Mouse (Mus musculus) limb, embryonic 10.5 days (tissue): ENCODE data around the gene Amz2. TPM values are rescaled to one million over a fixed set of nuclear protein-coding genes. Genes with fewer than 3 reads are reported as not detected.
A peak's percentile ranks its signal among the peaks of the same experiment; 100 is the strongest.

ENCODE experiments used
- DNase-seq: peaks from one replicate; pipeline ENCODE4 v3.0.0-alpha.2; 2017; ENCODE audit warnings: low spot score
- H3K27ac ChIP-seq: fragments of 300-500 bp; sonication (generic); 2 replicates; pipeline ENCODE4 v1.5.1; 2016; ENCODE audit warnings: mild to moderate bottlenecking
- H3K27me3 ChIP-seq: fragments of 300-500 bp; sonication (generic); 2 replicates; pipeline ENCODE4 v1.6.1; 2016; ENCODE audit warnings: low read depth, mild to moderate bottlenecking; ENCODE audit not compliant: poor library complexity, severe bottlenecking
- H3K36me3 ChIP-seq: fragments of 300-500 bp; sonication (generic); 2 replicates; pipeline ENCODE4 v1.6.1; 2016; ENCODE audit warnings: mild to moderate bottlenecking, moderate library complexity
- H3K4me1 ChIP-seq: fragments of 300-500 bp; sonication (generic); 2 replicates; pipeline ENCODE4 v1.6.1; 2016
- H3K4me3 ChIP-seq: fragments of 300-500 bp; sonication (generic); 2 replicates; pipeline ENCODE4 v1.5.1; 2016; ENCODE audit warnings: mild to moderate bottlenecking, moderate library complexity
- H3K9me3 ChIP-seq: fragments of 300-500 bp; sonication (generic); replicated peaks from 2 replicates; pipeline ENCODE4 v1.6.1; 2016; ENCODE audit warnings: mild to moderate bottlenecking
- WGBS: fragments of 180-500 bp; shearing (Covaris S2); methylation state at CpG from one replicate; pipeline ENCODE4 v1.1.7; 2016; 5-methylcytosine and 5-hydroxymethylcytosine counted together
- polyA plus RNA-seq: library from polyadenylated mRNA; unstranded; fragments of >200 nt; fragmentation: Nextera tagmentation; extraction: Ambion mirVana; gene quantifications from 2 replicates; pipeline ENCODE4 v1.2.1, GENCODE M21; 2016

The Amz2 gene
- polyA plus RNA-seq, 1 experiment from 2014 or later: 46.2 TPM

GRCm38 (mm10) chr11:109427353-109427752 lies 1.6 kb downstream of the Amz2 start:
- no peaks in the 10 kb centered on the region for H3K27me3 ChIP-seq
- H3K9me3 ChIP-seq: no peaks in the 10 kb centered on the region
- H3K4me1 ChIP-seq: peaks cover 16% of the 10 kb centered on the region
- H3K36me3 ChIP-seq: peaks cover 39% of the 10 kb centered on the region
- H3K4me3 ChIP-seq: no peak overlapping the region
- 98% methylated on average over 5 of the region's 5 CpGs for WGBS
- no peak overlapping the region for H3K27ac ChIP-seq
- DNase-seq: no peak

GRCm38 (mm10) chr11:109434233-109434798 lies 8.6 kb downstream of the Amz2 start:
- no peaks in the 10 kb centered on the region for H3K9me3 ChIP-seq
- no peak overlapping the region for H3K27ac ChIP-seq
- H3K36me3 ChIP-seq: peaks cover 83% of the 10 kb centered on the region
- H3K4me3 ChIP-seq: no peak overlapping the region
- DNase-seq: no peak
- 96% methylated on average over 16 of the region's 16 CpGs for WGBS
- no peaks in the 10 kb centered on the region for H3K27me3 ChIP-seq
- peaks cover 6% of the 10 kb centered on the region for H3K4me1 ChIP-seq

GRCm38 (mm10) chr11:109436889-109437288 lies 11.1 kb downstream of the Amz2 start:
- no peak for DNase-seq
- no peaks in the 10 kb centered on the region for H3K9me3 ChIP-seq
- peaks cover 21% of the 10 kb centered on the region for H3K4me1 ChIP-seq
- H3K36me3 ChIP-seq: peaks cover 58% of the 10 kb centered on the region
- peaks cover 4% of the 10 kb centered on the region; the same call in 1 of the 2 replicates for H3K27me3 ChIP-seq
- H3K27ac ChIP-seq: no peak overlapping the region
- WGBS: 81% methylated on average over 7 of the region's 8 CpGs
- no peak overlapping the region for H3K4me3 ChIP-seq

- peak overlapping the region; percentile 62; the same call in 1 of the 2 replicates for H3K4me3 ChIP-seq
- peaks cover 42% of the 10 kb centered on the region for H3K36me3 ChIP-seq
- H3K4me1 ChIP-seq: peaks cover 21% of the 10 kb centered on the region
- H3K27me3 ChIP-seq: peaks cover 4% of the 10 kb centered on the region; the same call in 1 of the 2 replicates
- H3K27ac ChIP-seq: peak overlapping the region; percentile 76; the same call in 1 of the 2 replicates
- no peak for DNase-seq
- H3K9me3 ChIP-seq: no peaks in the 10 kb centered on the region
- 28% methylated on average over 5 of the region's 5 CpGs for WGBS
Observed at GRCm38 (mm10) chr11:109439209-109439608, 13.5 kb downstream of the Amz2 start.

- peak; percentile 74 for DNase-seq
- H3K36me3 ChIP-seq: peaks cover 35% of the 10 kb centered on the region
- peak overlapping the region; percentile 76 for H3K27ac ChIP-seq
- no peaks in the 10 kb centered on the region for H3K9me3 ChIP-seq
- peaks cover 21% of the 10 kb centered on the region for H3K4me1 ChIP-seq
- H3K4me3 ChIP-seq: peak overlapping the region; percentile 62
- 2% methylated on average over 32 of the region's 32 CpGs for WGBS
- H3K27me3 ChIP-seq: peaks cover 4% of the 10 kb centered on the region; the same call in 1 of the 2 replicates
Observed at GRCm38 (mm10) chr11:109439829-109440340, 14.1 kb downstream of the Amz2 start.

- 58% methylated on average over 4 of the region's 4 CpGs for WGBS
Observed at GRCm38 (mm10) chr11:109440641-109441040, 14.9 kb downstream of the Amz2 start.

GRCm38 (mm10) chr11:109441119-109441518 lies 15.4 kb downstream of the Amz2 start:
- WGBS: 58% methylated on average over 3 of the region's 3 CpGs
- no peak overlapping the region for H3K4me3 ChIP-seq
- DNase-seq: no peak
- no peak overlapping the region for H3K27ac ChIP-seq
- H3K9me3 ChIP-seq: no peaks in the 10 kb centered on the region
- peaks cover 21% of the 10 kb centered on the region for H3K4me1 ChIP-seq
- peaks cover 23% of the 10 kb centered on the region for H3K36me3 ChIP-seq
- peaks cover 4% of the 10 kb centered on the region; the same call in 1 of the 2 replicates for H3K27me3 ChIP-seq

More at GRCm38 (mm10) chr11:109440641-109441040, 14.9 kb downstream of the Amz2 start:
- Histone ChIP-seq H3K36me3 (peaks cover 28% of the 10 kb centered on the region), H3K4me1 (peaks cover 21% of the 10 kb centered on the region), H3K27me3 (peaks cover 4% of the 10 kb centered on the region; the same call in 1 of the 2 replicates), H3K9me3 (no peaks in the 10 kb centered on the region), H3K27ac (no peak overlapping the region), H3K4me3 (peak overlapping the region; percentile 62)
- no peak for DNase-seq

- H3K4me3 ChIP-seq: no peak overlapping the region
- no peak for DNase-seq
- 36% methylated on average over 5 of the region's 5 CpGs for WGBS
Observed at GRCm38 (mm10) chr11:109442166-109442730, 16.5 kb downstream of the Amz2 start.

GRCm38 (mm10) chr11:109443468-109444263 lies 17.9 kb downstream of the Amz2 start:
- DNase-seq: no peak
- H3K4me3 ChIP-seq: no peak overlapping the region
- no peak overlapping the region for H3K27ac ChIP-seq
- H3K9me3 ChIP-seq: no peaks in the 10 kb centered on the region
- H3K36me3 ChIP-seq: no peaks in the 10 kb centered on the region
- peaks cover 21% of the 10 kb centered on the region for H3K4me1 ChIP-seq
- 91% methylated on average over 8 of the region's 8 CpGs for WGBS
- H3K27me3 ChIP-seq: peaks cover 4% of the 10 kb centered on the region; the same call in 1 of the 2 replicates

More at GRCm38 (mm10) chr11:109442166-109442730, 16.5 kb downstream of the Amz2 start:
- Histone ChIP-seq H3K27me3 (peaks cover 4% of the 10 kb centered on the region; the same call in 1 of the 2 replicates), H3K9me3 (no peaks in the 10 kb centered on the region), H3K4me1 (peaks cover 21% of the 10 kb centered on the region), H3K27ac (no peak overlapping the region), H3K36me3 (peaks cover 12% of the 10 kb centered on the region)

GRCm38 (mm10) chr11:109444600-109444999 lies 18.9 kb downstream of the Amz2 start:
- Histone ChIP-seq H3K27me3 (peaks cover 4% of the 10 kb centered on the region; the same call in 1 of the 2 replicates), H3K9me3 (no peaks in the 10 kb centered on the region), H3K4me1 (peaks cover 15% of the 10 kb centered on the region), H3K4me3 (no peak overlapping the region), H3K27ac (no peak overlapping the region), H3K36me3 (no peaks in the 10 kb centered on the region)
- DNase-seq: peak; percentile 57
- WGBS: 60% methylated on average over 7 of the region's 7 CpGs

- Histone ChIP-seq H3K36me3 (0 out of 2 replicates have a peak, but pooled peaks cover 2% of the 10 kb centered on the region), H3K4me3 (no peak overlapping the region), H3K27ac (no peak overlapping the region), H3K27me3 (peaks cover 4% of the 10 kb centered on the region; the same call in 1 of the 2 replicates), H3K9me3 (no peaks in the 10 kb centered on the region), H3K4me1 (0 out of 2 replicates have a peak, but pooled peaks cover 6% of the 10 kb centered on the region)
- no peak for DNase-seq
- 56% methylated on average over 13 of the region's 13 CpGs for WGBS
Observed at GRCm38 (mm10) chr11:109445438-109446035, 19.8 kb downstream of the Amz2 start.

GRCm38 (mm10) chr11:109451169-109451568 lies 25.4 kb downstream of the Amz2 start:
- no peak overlapping the region for H3K4me3 ChIP-seq
- 92% methylated on average over 11 of the region's 11 CpGs for WGBS
- no peaks in the 10 kb centered on the region for H3K9me3 ChIP-seq
- H3K27ac ChIP-seq: no peak overlapping the region
- no peaks in the 10 kb centered on the region for H3K27me3 ChIP-seq
- no peak for DNase-seq
- no peaks in the 10 kb centered on the region for H3K4me1 ChIP-seq
- H3K36me3 ChIP-seq: peaks cover 19% of the 10 kb centered on the region
